Mouse (Mus musculus): ENCODE measurements around the gene Manba.
A peak's percentile ranks its signal among the peaks of the same experiment; 100 is the strongest.
"Not testable (repeated sequence)": the region's sequence is repeated elsewhere in the genome, so short reads cannot be mapped to it uniquely, and the experiment has no call there.

Gene Manba

DNA sequence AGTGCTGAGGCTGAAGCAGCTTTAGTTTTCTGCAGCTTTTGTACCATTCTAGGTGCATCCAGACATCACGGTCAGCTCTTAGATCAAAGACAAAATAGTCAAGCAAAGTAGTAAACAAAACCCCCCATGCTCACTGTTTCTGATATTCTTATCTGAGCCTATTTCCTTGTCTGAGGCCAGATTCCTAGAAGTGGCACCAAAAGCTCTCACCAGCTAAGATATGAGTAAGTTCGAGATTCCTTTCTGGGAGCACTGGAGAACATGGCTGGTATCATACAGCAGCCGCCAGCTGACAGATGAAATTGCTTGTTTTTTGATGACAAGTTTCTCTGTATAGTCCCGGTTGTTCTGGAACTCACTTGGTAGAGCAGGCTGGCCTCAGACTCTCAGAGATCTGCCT is 2.4 kb downstream of the Manba start:
- no peak for DNase-seq (ENCODE audit: low read depth)

DNA sequence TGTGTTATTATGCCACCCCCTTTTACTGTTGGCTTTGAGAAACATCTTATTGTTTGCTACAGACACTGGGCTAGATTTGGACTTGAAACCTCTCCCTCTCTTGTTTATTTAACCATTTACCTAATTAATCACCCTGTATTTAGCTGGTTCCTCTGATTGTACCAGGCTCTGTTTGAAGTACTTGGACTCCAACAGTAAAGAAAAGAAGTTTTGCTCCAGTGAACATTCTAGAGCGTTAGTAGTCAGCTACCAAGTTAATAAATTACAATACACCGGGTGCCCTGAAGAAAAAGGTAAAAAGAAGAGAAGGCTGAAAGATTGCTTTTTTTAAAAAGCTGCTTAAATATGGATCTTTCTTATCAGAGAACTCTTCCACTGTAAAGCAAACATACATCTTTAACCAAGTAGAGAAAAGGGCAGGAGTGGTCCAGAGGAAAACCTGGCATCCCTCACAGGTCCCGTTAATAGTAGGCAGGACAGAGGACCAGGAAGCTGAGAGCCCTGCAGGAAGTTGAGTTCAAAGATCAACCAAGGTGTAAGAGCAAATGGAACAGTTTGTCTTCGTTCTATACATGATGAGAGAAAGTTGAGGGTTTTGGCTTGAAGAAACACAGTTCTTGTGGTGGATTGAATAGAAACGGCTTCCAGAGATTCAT is 4.6 kb downstream of the Manba start:
- DNase-seq (ENCODE audit: low read depth) = no peak

DNA sequence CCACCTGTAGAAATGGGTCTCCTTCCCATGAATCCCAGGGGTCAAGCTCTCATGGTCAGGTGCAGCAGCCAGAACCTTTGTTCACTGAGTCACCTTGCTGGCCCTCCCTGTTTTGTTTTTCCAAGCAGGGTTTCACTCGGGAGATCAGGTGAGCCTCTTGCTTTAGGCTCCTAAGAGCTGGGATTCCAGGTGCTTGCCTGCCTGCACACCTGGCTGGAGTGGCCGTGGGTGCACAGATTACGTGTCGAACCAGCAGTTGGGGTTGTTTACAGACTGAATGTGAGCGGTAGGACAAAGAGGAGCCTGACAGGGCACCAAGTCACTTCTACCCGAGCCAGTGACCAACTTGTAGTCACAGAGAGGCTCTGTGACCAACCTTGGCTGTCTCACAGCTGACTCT is 5.7 kb downstream of the Manba start:
- DNase-seq (ENCODE audit: low read depth) = no peak

DNA sequence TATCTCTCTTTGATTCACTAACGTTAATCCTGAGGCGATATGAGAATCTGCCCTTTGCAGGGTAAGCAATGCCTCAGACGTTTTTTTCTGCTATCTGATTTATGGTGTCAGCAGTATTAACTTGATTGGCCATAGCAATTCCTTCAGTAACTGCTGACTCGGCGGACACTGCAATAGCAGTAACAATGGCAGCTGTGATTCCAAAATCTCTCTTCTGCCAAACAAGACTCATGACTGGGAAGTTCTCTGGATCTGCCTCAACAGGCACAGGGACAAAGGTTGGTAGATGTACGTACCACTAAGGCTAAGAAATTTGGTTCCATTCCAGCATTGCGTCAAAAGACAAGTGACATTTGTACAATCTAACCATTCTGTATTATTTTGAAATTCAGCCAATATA is 7.9 kb downstream of the Manba start:
- not testable (repeated sequence) for DNase-seq (ENCODE audit: low read depth)

DNA sequence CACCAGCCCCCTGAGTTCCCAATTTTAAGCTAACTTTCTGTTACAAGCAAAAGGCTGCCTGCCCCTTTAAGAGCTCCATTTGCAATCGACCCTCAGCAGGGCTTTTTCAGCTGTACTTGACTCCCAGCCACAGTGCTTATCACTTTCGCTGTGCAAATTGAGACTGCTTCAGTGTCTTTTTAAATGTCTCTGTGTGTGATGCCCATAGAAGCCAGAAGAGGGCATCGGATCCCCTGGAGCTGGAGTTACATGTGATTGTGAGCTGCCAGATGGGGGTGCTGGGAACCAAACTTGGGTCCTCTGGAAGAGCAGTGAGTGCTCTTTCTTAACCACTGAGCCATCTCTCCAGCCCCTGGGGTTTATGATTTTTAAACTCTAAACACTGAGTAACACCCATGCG is 12.5 kb downstream of the Manba start:
- not testable (repeated sequence) for DNase-seq (ENCODE audit: low read depth)

DNA sequence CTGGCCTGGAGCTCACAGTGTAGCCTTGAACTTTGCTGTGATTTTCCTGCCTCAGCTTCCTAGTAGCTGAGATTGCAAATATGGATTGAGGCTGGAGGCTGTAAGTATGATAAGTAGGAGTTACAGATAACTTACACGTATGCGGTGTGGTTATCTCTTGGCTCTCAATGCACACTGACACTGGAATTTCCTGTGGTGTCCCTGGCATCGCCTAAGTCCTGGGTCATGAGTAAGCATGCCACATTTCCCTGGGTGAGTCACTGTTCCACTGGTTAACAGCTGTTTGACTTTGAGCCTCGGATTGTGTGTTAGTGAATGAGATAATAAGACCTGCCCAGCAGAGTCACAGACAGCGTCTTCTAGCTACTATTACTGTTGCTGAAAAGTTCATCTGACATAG is 13.5 kb downstream of the Manba start:
- no peak for DNase-seq (ENCODE audit: low read depth)

DNA sequence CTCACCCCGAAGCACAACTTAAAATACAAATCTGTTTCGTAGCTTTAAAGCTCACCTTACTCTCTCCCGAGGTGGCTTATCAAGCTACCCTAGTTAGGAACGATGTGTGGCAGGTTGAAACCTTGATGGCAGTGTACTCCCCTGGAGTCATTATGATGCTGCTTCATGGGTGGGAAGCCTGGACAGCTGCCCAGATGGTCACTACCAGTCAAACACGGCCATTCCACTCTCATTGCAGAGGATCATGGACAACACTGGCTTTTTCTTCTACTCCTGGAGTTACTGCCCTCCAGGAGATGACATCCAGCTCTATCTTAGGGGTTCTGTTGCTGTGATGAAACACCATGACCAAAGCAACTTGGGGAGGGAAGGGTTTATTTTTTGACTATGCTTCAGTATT is 17.7 kb downstream of the Manba start:
- DNase-seq (ENCODE audit: low read depth) = no peak

DNA sequence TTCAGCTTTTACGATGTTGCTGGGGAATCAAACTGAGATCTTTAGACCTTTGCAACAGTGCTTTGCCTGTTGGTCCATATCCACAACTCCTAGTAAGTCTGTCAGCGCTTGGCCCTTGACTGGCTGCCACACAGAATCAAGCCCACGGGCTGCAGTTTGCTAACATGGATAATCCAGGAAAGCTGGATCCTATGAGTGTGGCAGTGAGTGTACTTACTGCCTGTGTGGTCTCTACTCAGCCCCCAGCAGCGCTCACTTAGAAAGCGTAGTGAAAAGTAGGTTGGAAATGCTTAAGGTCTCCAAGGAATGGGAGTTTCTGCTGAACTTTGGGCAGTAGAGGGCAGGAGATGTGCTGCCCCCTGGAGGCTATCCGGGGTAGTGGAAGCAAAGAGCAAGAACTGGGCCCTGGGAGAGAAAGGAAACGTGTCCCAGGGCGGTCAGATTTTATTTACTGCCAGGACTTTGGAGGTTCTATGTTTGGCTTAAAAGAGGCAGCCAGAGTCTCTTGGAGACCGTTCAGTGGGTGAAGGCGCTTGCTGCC is 20.0 kb downstream of the Manba start:
- peak; percentile 84 for DNase-seq (ENCODE audit: low read depth)

DNA sequence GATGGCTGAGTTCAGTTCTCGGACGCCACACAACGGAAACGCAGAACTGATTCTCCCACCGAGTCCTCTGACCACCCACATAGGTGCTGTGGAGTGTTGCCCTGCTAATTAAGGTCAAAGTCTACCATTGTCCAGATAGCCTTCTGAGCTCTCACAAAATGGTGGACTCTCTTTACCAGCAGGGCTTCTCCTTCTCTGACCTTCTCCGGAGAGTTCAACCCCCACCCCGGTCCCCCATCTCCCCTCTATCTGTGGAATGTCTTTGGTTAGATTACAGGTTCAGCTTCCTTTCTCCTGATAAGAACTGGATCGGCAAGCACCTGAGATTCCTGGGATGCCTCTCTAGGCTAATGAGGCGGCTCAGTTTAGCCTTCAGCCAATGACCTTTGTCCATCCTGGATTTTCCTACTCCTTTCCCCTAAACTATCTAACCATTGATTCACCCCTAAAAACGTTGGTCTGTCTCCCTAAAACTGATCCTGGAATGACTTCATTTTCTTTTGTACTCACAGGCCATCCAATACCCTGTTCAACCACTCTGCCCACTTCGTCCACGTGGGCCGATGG is 20.6 kb downstream of the Manba start:
- DNase-seq (ENCODE audit: low read depth) = no peak

DNA sequence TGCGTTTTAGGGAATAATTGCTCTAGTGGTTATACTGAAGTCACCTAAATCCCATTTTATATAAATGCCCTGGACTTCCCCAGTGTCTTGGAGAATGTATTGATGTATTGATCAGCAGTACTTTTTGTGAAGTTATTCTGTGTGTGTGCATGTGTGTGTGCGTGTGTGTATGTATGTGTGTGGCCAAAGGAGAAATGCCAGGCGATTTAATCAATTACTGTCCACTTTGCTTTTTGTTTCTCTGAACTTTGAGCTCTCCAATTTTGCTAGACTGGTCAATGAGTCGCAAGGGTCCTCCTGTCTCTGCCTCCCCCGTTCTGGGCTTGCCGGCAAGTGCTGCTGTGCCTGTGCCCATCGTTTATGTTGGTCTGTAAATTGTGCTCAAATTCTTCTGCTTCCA is 22.1 kb downstream of the Manba start:
- no peak for DNase-seq (ENCODE audit: low read depth)

DNA sequence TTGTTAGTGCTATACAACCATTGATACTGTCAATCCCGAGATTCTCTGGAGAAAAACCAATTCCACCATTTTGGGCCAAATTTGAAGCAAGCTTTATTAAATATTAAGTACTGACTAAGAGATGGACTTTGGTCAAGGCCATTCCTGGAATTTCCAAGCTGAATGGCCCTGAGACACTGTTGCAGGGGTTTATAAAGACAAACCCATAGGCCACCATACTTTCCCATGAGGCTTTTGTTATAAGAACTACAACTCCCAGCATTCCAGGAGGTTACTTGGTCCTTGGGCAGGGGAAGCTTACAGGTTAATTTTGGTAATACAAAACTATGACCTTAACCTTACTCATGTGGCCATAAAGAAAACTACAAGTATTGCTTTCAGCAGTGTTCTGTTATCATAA is 22.8 kb downstream of the Manba start:
- DNase-seq (ENCODE audit: low read depth) = no peak

DNA sequence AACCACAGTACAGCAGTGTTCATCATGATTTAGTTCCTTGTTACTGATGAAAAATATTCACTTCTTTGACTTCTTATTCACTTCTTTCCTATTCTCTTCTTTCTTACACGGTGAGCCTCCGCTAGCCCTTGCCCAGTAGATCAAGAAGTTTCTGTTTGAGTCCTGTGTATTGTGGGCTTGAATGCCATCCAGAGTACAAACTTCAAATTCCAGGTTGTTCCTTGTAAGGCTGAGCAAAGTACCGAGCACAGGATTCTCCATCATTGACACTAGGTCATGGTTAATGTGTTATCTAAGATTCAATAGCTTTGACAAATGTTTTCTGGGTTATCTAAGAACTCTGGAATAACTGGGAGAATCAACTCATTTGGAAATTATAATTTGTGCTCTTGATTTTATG is 25.0 kb downstream of the Manba start:
- DNase-seq (ENCODE audit: low read depth) = no peak

DNA sequence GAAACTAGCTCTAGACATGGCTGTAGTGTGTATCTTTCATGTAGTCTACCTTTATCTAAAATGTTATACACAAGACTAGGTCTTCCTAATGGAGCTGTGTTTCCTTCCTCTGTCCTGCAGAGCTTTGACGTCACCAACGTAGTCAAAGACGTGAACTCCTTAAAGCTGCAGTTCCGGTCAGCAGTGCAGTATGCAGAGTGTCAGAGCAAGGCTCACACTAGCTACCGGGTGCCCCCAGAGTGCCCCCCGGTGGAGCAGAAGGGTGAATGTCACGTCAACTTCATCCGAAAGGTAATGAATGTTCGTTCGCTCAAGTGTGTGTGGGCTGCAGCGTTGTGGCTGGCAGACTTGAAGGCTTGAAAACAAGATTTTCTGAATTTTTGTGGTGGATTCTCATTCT is 26.3 kb downstream of the Manba start:
- peak; percentile 37 for DNase-seq (ENCODE audit: low read depth)

DNA sequence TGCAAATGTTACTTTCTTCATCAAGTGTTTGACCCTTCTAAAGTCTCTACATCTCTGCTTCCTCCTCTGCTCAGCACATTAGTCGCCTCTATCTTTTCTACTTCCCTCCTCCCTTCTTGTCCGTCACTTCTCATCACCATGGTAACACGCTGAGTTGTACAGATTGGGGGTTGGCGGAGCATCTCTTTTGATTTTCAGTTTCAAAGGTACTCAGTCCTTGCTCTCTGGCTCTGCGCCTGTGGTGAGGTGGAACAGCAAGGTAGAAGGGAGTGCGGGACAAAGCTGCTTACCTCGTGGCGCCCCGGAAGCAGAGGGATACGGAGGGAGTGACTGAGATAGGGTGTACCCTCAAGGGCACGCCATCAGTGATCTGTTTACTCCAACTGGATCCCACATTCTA is 27.9 kb downstream of the Manba start:
- peak; percentile 92 for DNase-seq (ENCODE audit: low read depth)

DNA sequence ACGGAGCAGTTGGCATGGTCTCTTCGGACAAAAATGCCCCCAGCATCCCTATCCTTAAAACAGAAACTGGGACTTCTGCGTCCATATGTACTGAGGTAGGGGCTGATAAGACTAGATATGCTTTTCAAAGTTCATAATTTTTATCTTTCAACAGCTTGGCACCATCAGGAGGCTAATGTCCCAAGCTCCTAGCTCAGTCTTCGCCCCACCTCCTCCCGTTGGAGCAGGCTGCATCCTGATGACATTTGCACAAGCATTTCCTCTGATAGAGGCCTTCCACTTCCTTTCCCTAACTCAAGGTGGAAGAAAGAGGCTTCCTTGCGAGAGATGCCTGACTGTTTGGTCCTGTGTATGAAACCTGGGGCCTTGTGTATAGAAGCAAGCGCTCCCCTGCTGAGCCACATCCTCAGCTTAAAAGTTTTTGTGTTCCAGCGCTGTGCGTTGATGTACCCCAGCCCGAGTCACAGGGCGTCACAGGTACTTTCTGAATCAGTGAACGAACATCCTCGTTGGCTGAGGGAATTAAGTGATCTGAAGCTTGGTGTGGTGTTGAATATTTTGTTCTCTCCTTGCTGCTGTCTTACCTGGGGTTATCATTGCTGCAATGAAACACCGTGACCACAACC is 28.5 kb downstream of the Manba start:
- peak; percentile 76 for DNase-seq (ENCODE audit: low read depth)

DNA sequence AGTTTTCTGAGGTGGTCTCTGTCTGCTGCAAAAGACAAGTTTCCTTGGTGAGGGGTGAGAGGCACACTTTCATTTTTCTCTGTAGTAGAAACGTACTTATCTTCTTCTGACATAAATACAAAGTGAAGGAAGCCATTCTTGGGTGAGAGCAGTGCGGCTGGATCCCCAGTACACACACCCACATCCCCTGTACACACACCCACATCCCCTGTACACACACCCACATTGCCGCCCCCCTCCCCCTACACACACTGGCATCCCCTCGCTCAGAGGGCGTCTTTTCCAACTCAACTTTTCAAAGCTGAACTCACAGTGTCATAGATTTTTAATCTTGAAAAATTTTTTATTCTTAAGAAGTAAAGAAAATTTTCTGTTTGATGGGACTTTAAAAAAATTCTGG is 29.8 kb downstream of the Manba start:
- DNase-seq (ENCODE audit: low read depth) = peak; percentile 53

DNA sequence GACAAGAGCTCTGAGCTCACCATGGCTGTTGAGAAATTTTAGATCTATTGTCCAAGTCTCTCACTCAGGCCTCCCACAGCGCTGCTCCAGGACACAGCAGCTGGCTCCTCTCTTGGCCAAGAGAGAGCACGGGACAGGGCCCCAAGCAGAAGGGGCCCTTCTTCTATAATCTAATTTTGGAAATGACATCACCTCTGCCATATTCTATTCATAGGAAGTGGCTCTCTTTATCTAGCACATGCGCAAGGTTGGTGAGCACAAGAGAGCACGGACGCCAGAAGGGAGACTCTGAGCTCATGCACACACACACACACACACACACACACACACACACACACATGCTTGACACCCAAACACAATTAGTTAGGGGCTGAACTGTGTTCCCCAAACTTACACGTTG is 31.5 kb downstream of the Manba start:
- peak; percentile 46 for DNase-seq (ENCODE audit: low read depth)

DNA sequence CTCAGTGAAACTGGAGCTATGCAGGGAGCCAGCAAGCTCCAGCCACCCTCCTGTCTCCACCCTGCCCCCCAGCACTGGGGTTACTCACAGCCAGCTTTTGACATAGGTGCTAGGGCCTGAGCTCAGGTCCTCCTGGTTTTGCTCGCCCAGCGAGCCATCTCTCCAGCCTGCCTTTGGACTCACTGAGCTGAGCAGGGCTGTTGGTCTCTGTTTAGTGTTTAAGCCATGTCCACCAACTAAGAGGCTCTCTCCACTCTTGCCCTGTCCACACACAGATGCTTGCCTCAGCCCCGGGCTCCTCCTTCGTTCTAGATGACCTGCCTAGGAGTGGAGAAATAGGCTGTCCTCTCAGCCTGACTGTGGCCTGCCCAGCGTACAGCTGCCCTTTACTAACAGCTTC is 33.5 kb downstream of the Manba start:
- no peak for DNase-seq (ENCODE audit: low read depth)

DNA sequence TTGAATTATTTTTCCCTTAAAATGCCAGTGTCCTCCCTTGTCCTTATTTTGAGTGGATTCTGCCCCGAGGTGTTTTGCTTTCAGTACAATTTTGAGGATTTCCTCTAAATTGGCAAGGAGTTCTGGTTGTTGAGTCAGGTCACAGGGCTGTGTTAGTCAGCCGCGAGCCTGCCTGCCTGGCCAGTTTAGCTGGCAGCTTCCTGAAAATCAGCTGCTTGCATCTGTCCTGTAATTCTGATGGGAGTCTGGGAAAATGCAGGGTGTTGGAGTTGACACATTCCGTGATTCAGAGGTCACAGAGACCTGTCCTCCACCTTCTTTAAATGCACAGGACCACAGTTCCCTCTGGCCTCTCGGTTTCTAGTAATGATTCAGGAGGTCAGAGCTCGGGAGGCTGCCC is 34.2 kb downstream of the Manba start:
- no peak for DNase-seq (ENCODE audit: low read depth)

DNA sequence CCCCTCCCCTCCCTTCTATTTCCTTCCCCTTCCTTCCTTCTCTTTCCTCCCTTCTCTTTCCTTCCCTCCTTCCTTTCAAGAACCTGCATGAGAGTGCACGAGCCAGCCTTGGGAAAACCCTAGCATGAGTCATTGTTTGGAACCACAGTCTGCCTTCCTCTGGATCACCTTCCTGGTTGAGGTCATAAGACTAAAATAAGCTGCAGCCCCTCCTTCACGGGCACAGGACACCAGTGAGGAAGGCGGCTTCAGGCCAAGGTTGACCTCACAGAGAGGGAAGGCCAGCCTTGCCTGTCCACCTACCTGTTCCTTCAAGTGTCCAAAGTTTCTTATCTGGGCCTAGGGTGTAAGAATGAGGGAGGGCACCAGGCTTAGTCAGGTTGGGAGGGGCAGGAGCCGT is 36.6 kb downstream of the Manba start:
- DNase-seq (ENCODE audit: low read depth) = no peak

DNA sequence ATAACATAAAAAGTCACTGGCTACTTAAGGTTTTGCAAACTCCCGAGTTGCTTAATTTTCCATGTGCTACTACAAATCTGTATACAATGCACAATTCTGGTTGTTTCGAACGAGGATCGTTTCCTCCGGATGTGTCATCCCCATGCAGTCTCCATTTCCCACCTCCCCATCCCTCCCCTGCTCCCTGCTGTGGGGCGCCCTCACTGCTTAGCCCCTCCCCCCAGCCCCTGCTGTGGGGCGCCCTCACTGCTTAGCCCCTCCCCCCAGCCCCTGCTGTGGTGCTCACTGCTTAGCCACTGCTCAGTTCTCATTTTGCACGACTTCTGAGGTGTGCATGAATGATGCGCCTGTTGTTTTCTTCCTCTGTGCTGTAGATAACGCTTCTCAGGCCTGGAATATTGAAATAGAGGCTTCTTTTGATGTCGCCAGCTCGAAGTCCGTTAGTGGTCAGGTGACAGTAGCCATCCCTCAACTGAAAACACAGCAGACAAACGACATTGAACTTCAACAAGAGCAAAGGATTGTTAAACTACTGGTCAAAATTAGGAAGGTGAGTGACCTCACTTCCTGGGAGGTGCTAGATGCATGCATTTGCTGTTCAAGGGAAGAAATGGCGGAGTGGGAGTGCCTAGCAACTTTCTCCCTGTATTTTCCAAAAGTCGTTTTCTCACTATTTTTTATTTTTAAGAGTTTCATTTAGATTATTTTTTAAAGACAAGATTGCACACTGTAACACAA is 37.4 kb downstream of the Manba start:
- no peak for DNase-seq (ENCODE audit: low read depth)

DNA sequence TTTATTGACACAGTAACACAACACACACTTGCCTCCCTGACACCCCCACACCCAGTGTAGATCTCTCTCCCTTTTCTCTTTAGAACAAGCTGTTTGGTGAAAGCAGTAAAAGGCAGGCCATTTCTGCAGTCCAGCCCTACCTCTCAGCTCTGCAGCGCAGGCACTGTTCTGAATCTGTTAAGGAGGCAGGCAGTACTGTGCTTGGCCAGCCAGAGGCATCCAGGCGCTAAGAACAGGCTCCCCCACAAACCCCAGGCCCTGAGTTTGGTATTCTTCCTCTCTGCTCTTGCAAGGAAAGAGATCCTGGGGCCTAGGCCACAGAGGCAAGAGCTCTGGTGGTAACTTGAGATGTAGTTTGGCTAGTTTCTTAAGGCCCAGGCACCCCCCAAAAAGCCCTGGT is 39.5 kb downstream of the Manba start:
- not testable (repeated sequence) for DNase-seq (ENCODE audit: low read depth)

DNA sequence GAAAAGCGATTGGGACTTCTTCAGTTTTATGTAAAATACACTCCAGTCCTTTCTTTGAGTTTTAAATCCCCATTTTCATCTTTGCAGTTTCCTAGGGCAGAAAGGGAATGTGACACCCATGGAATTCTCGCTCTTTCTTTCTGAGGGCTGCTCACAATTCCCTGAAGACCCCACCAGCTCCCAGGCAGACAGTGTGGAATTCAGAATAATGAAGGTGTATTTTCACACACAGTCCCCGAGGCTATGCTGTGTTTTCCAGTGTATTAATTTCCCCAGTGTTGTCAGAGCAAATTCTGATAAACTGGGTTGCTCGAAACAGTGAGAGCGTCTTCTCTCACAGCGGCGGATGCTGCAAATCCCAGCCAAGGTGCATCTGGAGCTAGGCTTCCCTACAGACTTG is 44.3 kb downstream of the Manba start:
- DNase-seq (ENCODE audit: low read depth) = no peak

Measured in induced T-regulatory cell, adult 2 months (primary cell).